Mouse (Mus musculus) liver, embryonic 14.5 days (tissue): Measurements from ENCODE around the gene Slc38a2. TPM values are rescaled to one million over a fixed set of nuclear protein-coding genes. Genes with fewer than 3 reads are reported as not detected.

ENCODE experiments used
- ATAC-seq: fragments of 200-750 bp; cut with Nextera tagmentation; 2 replicates; pipeline ENCODE4 v1.8.0; 2017; ENCODE audit warnings: moderate number of reproducible peaks, mild to moderate bottlenecking, moderate library complexity; ENCODE audit not compliant: insufficient read depth
- DNase-seq, 3 experiments: peaks; one replicate each; pipeline ENCODE4 v3.0.0-alpha.2; 2012 to 2013; ENCODE audit warnings: low read depth in 3 of 3, low spot score in 3 of 3
- H3K27ac ChIP-seq: fragments of 300-500 bp; sonication (generic); 2 replicates; pipeline ENCODE4 v1.5.1; 2014; ENCODE audit warnings: moderate library complexity, mild to moderate bottlenecking, control low read depth, inconsistent platforms
- H3K27me3 ChIP-seq: fragments of 300-500 bp; sonication (generic); 2 replicates; pipeline ENCODE4 v1.6.1; 2014; ENCODE audit warnings: mild to moderate bottlenecking, low read length, moderate library complexity; ENCODE audit not compliant: control insufficient read depth, insufficient read depth
- H3K36me3 ChIP-seq: fragments of 300-500 bp; sonication (generic); replicated peaks from 2 replicates; pipeline ENCODE4 v1.6.1; 2014; ENCODE audit warnings: low read depth; ENCODE audit not compliant: control insufficient read depth, insufficient read depth
- H3K4me1 ChIP-seq, 2 experiments: fragments of 200-500 bp in 1 of 2; fragments of 300-500 bp in 1 of 2; sonication (generic) in 1 of 2; replicated peaks; 2 replicates each; pipeline ENCODE4 v1.6.1; 2012 to 2014; ENCODE audit warnings: antibody characterized with exemption in 1 of 2, inconsistent platforms in 1 of 2, low read length in 1 of 2; ENCODE audit not compliant: control insufficient read depth in 2 of 2, insufficient read depth in 2 of 2
- H3K4me2 ChIP-seq: fragments of 300-500 bp; sonication (generic); 2 replicates; pipeline ENCODE4 v1.6.1; 2014; ENCODE audit warnings: low read depth, mild to moderate bottlenecking, control low read depth, moderate library complexity
- H3K4me3 ChIP-seq, 2 experiments: fragments of 200-500 bp in 1 of 2; fragments of 300-500 bp in 1 of 2; sonication (generic) in 1 of 2; 2 replicates each; pipeline ENCODE4 v1.5.1; 2012 to 2014; ENCODE audit warnings: low read depth in 2 of 2, low read length in 2 of 2, mild to moderate bottlenecking in 2 of 2, control low read depth in 1 of 2, inconsistent platforms in 1 of 2, moderate library complexity in 1 of 2; ENCODE audit not compliant: insufficient read depth in 1 of 2
- H3K9ac ChIP-seq: fragments of 300-500 bp; sonication (generic); replicated peaks from 2 replicates; pipeline ENCODE4 v1.6.1; 2014; ENCODE audit warnings: mild to moderate bottlenecking, control low read depth, moderate library complexity
- H3K9me3 ChIP-seq: fragments of 300-500 bp; sonication (generic); 2 replicates; pipeline ENCODE4 v1.6.1; 2016; ENCODE audit warnings: low read length, mixed read lengths; ENCODE audit not compliant: control insufficient read depth
- CTCF ChIP-seq: IDR thresholded peaks from 2 replicates; pipeline ENCODE4 v1.5.1; 2016; ENCODE audit warnings: antibody characterized with exemption, low read depth, control low read depth
- EP300 ChIP-seq: IDR thresholded peaks from 2 replicates; pipeline ENCODE4 v1.6.1; 2016; ENCODE audit warnings: antibody characterized with exemption, low read depth
- WGBS: fragments of 180-500 bp; shearing (Covaris S2); extraction: QIAGEN DNeasy Blood & Tissue Kit; methylation state at CpG from one replicate; pipeline ENCODE4 v1.1.7; 2014; ENCODE audit not compliant: insufficient replicate concordance; 5-methylcytosine and 5-hydroxymethylcytosine counted together
- polyA plus RNA-seq, 2 experiments: library from polyadenylated mRNA; depleted of rRNA in 1 of 2; stranded (reverse) in 1 of 2; unstranded in 1 of 2; fragments of >200 nt; fragmentation: Nextera tagmentation in 1 of 2; extraction: Ambion mirVana in 1 of 2; gene quantifications; 2 replicates each; pipeline versions ENCODE4 v1.2.1 to v1.2.3; 2012 to 2014

Gene Slc38a2
- polyA plus RNA-seq, 2 experiments, result 19.9 to 28.8 TPM

GRCm38 (mm10) chr15:96688784-96689318 is 10.7 kb downstream of the Slc38a2 start:
- ATAC-seq, result no peak
- TF ChIP-seq CTCF (no peak), EP300 (no peak)
- Histone ChIP-seq H3K4me1 (peaks cover 0 to 5% of the 10 kb centered on the region in 2 experiments; a peak in 2 of 4 replicates), H3K9ac (no peak overlapping the region), H3K4me3 (no peak overlapping the region), H3K36me3 (peaks cover 62% of the 10 kb centered on the region), H3K9me3 (no peaks in the 10 kb centered on the region), H3K27me3 (no peaks in the 10 kb centered on the region), H3K27ac (no peak overlapping the region), H3K4me2 (no peak overlapping the region)
- no peak for DNase-seq
- WGBS, result 88% methylated on average over 12 of the region's 12 CpGs

GRCm38 (mm10) chr15:96688036-96688435 is 11.5 kb downstream of the Slc38a2 start:
- WGBS, result 82% methylated on average over 6 of the region's 6 CpGs
- TF ChIP-seq EP300, result no peak
- no peak for TF ChIP-seq CTCF
- Histone ChIP-seq H3K4me2 (no peak overlapping the region), H3K27ac (no peak overlapping the region), H3K9me3 (no peaks in the 10 kb centered on the region), H3K9ac (no peak overlapping the region), H3K27me3 (no peaks in the 10 kb centered on the region), H3K4me3 (no peak overlapping the region), H3K36me3 (peaks cover 53% of the 10 kb centered on the region), H3K4me1 (peaks cover 0 to 5% of the 10 kb centered on the region in 2 experiments; a peak in 2 of 4 replicates)
- DNase-seq, result no peak
- no peak for ATAC-seq

GRCm38 (mm10) chr15:96687366-96687765 is 12.2 kb downstream of the Slc38a2 start:
- Histone ChIP-seq H3K4me3 (no peak overlapping the region), H3K9ac (no peak overlapping the region), H3K4me1 (peaks cover 0 to 5% of the 10 kb centered on the region in 2 experiments; a peak in 2 of 4 replicates), H3K27ac (no peak overlapping the region), H3K36me3 (peaks cover 47% of the 10 kb centered on the region), H3K4me2 (no peak overlapping the region), H3K27me3 (no peaks in the 10 kb centered on the region), H3K9me3 (no peaks in the 10 kb centered on the region)
- TF ChIP-seq CTCF, result no peak
- no peak for TF ChIP-seq EP300
- 66% methylated on average over 1 of the region's 1 CpGs for WGBS
- DNase-seq (no peak), ATAC-seq (no peak)

GRCm38 (mm10) chr15:96686201-96687159 is 13.1 kb downstream of the Slc38a2 start:
- no peaks in the 10 kb centered on the region for H3K9me3 ChIP-seq

GRCm38 (mm10) chr15:96685273-96685672 is 14.3 kb downstream of the Slc38a2 start:
- no peak for DNase-seq
- no peak for TF ChIP-seq CTCF
- no peak for TF ChIP-seq EP300
- Histone ChIP-seq H3K27me3 (no peaks in the 10 kb centered on the region), H3K36me3 (peaks cover 26% of the 10 kb centered on the region), H3K4me1 (peaks cover 0 to 5% of the 10 kb centered on the region in 2 experiments; a peak in 2 of 4 replicates), H3K9me3 (no peaks in the 10 kb centered on the region), H3K4me2 (no peak overlapping the region), H3K27ac (no peak overlapping the region), H3K4me3 (no peak overlapping the region), H3K9ac (no peak overlapping the region)
- 53% methylated on average over 6 of the region's 6 CpGs for WGBS
- ATAC-seq, result no peak

More at GRCm38 (mm10) chr15:96686201-96687159, 13.1 kb downstream of the Slc38a2 start:
- no peaks in the 10 kb centered on the region for H3K27me3 ChIP-seq
- no peak overlapping the region for H3K27ac ChIP-seq
- DNase-seq (no peak), ATAC-seq (no peak)
- H3K4me2 ChIP-seq, result no peak overlapping the region
- no peak overlapping the region for H3K9ac ChIP-seq
- no peak overlapping the region for H3K4me3 ChIP-seq
- 70% methylated on average over 9 of the region's 9 CpGs for WGBS
- peaks cover 0 to 5% of the 10 kb centered on the region in 2 experiments; a peak in 2 of 4 replicates for H3K4me1 ChIP-seq
- peaks cover 38% of the 10 kb centered on the region for H3K36me3 ChIP-seq
- TF ChIP-seq CTCF (no peak), EP300 (no peak)
